Mouse (Mus musculus) bone marrow macrophage, adult 2 months (primary cell): ENCODE measurements around the gene Sorcs2.

Experiments
- CTCF ChIP-seq: IDR thresholded peaks from 2 replicates; pipeline ENCODE4 v1.5.1; 2012; ENCODE audit warnings: low read depth, mild to moderate bottlenecking, low read length, moderate library complexity
- POLR2A ChIP-seq: IDR thresholded peaks from 2 replicates; pipeline ENCODE4 v1.6.1; 2012; ENCODE audit warnings: mild to moderate bottlenecking, low read depth, low read length, borderline replicate concordance

GRCm38 (mm10) chr5:36429551-36429950 is 31.6 kb upstream of the Sorcs2 start:
- no peak for TF ChIP-seq CTCF
- TF ChIP-seq POLR2A: no peak
